Mouse (Mus musculus) ES-Bruce4 (cell line): Measurements from ENCODE around the gene Ikbkg. TPM values are rescaled to one million over a fixed set of nuclear protein-coding genes. Genes with fewer than 3 reads are reported as not detected.

ENCODE experiments used
- H3K27ac ChIP-seq: 2 replicates; pipeline ENCODE4 v1.5.1; 2012; ENCODE audit warnings: low read length, inconsistent platforms; ENCODE audit not compliant: insufficient read depth
- H3K27me3 ChIP-seq: 2 replicates; pipeline ENCODE4 v1.6.1; 2012; ENCODE audit warnings: mild to moderate bottlenecking, low read length, inconsistent platforms; ENCODE audit not compliant: control insufficient read depth, poor library complexity, insufficient read depth, severe bottlenecking
- H3K36me3 ChIP-seq: 2 replicates; pipeline ENCODE4 v1.6.1; 2012; ENCODE audit warnings: inconsistent platforms, mild to moderate bottlenecking, low read length, moderate library complexity; ENCODE audit not compliant: control insufficient read depth, poor library complexity, insufficient read depth, severe bottlenecking
- H3K4me1 ChIP-seq: one replicate; pipeline ENCODE4 v1.8.1; 2011; ENCODE audit warnings: low read length; ENCODE audit not compliant: control insufficient read depth, insufficient read depth
- H3K4me3 ChIP-seq: 2 replicates; pipeline ENCODE4 v1.5.1; 2011; ENCODE audit warnings: low read depth, mild to moderate bottlenecking, low read length
- H3K9ac ChIP-seq: 2 replicates; pipeline ENCODE4 v1.6.1; 2012; ENCODE audit warnings: low read depth, mild to moderate bottlenecking, inconsistent platforms; ENCODE audit not compliant: poor library complexity, severe bottlenecking
- H3K9me3 ChIP-seq: replicated peaks from 2 replicates; pipeline ENCODE4 v1.6.1; 2012; ENCODE audit warnings: mild to moderate bottlenecking, low read length, inconsistent platforms; ENCODE audit not compliant: control insufficient read depth, poor library complexity, insufficient read depth, severe bottlenecking
- CTCF ChIP-seq: IDR thresholded peaks from one replicate; pipeline ENCODE4 v1.8.1; 2011; ENCODE audit warnings: low read depth, low read length
- EP300 ChIP-seq: IDR thresholded peaks from 2 replicates; pipeline ENCODE4 v1.6.1; 2011; ENCODE audit warnings: low read depth, low read length; ENCODE audit not compliant: insufficient read depth
- POLR2A ChIP-seq: IDR thresholded peaks from one replicate; pipeline ENCODE4 v1.8.1; 2011; ENCODE audit warnings: low read length; ENCODE audit not compliant: insufficient read depth
- polyA plus RNA-seq: library from polyadenylated mRNA; stranded (reverse); fragments of >200 nt; gene quantifications from 2 replicates; pipeline ENCODE4 v1.2.4, GENCODE M21; 2011; ENCODE audit warnings: low read depth; ENCODE audit not compliant: missing spikeins, insufficient read depth, insufficient read length

Ikbkg gene
- polyA plus RNA-seq, 1 experiment = 20.5 TPM

GRCm38 (mm10) chrX:74413377-74413776 is 20.3 kb downstream of the Ikbkg start:
- Histone ChIP-seq H3K9me3 (no peaks in the 10 kb centered on the region), H3K27ac (no peak overlapping the region), H3K4me3 (no peak overlapping the region), H3K9ac (no peak overlapping the region), H3K27me3 (no peaks in the 10 kb centered on the region), H3K36me3 (no peaks in the 10 kb centered on the region), H3K4me1 (no peaks in the 10 kb centered on the region)
- TF ChIP-seq POLR2A (no peak), CTCF (peak; percentile 29)

- TF ChIP-seq POLR2A (no peak), CTCF (no peak), EP300 (no peak)
- Histone ChIP-seq H3K27ac (no peak overlapping the region), H3K4me1 (no peaks in the 10 kb centered on the region), H3K27me3 (no peaks in the 10 kb centered on the region), H3K9me3 (no peaks in the 10 kb centered on the region), H3K4me3 (no peak overlapping the region), H3K9ac (no peak overlapping the region), H3K36me3 (no peaks in the 10 kb centered on the region)
These were observed 31.4 kb downstream of the Ikbkg start for GRCm38 (mm10) chrX:74424443-74424842.

GRCm38 (mm10) chrX:74425195-74425594 is 32.1 kb downstream of the Ikbkg start:
- TF ChIP-seq POLR2A (no peak), EP300 (no peak), CTCF (no peak)
- H3K36me3 ChIP-seq = no peaks in the 10 kb centered on the region
- H3K27me3 ChIP-seq = no peaks in the 10 kb centered on the region
- no peaks in the 10 kb centered on the region for H3K9me3 ChIP-seq
- H3K27ac ChIP-seq = no peak overlapping the region; the same call in 1 of the 2 replicates
- H3K9ac ChIP-seq = no peak overlapping the region
- H3K4me1 ChIP-seq = no peaks in the 10 kb centered on the region
- H3K4me3 ChIP-seq = no peak overlapping the region

- H3K4me3 ChIP-seq = no peak overlapping the region
- H3K27me3 ChIP-seq = no peaks in the 10 kb centered on the region
- H3K27ac ChIP-seq = no peak overlapping the region
- no peaks in the 10 kb centered on the region for H3K4me1 ChIP-seq
- no peaks in the 10 kb centered on the region for H3K36me3 ChIP-seq
- no peak for TF ChIP-seq POLR2A
- TF ChIP-seq CTCF = no peak
- no peak for TF ChIP-seq EP300
- no peaks in the 10 kb centered on the region for H3K9me3 ChIP-seq
- H3K9ac ChIP-seq = no peak overlapping the region
These were observed 33.2 kb downstream of the Ikbkg start for GRCm38 (mm10) chrX:74426256-74426655.

GRCm38 (mm10) chrX:74427116-74427515 is 34.0 kb downstream of the Ikbkg start:
- Histone ChIP-seq H3K36me3 (no peaks in the 10 kb centered on the region), H3K9me3 (no peaks in the 10 kb centered on the region), H3K4me1 (no peaks in the 10 kb centered on the region), H3K9ac (no peak overlapping the region), H3K27me3 (no peaks in the 10 kb centered on the region), H3K4me3 (no peak overlapping the region), H3K27ac (no peak overlapping the region)
- TF ChIP-seq EP300 (no peak), CTCF (no peak)

GRCm38 (mm10) chrX:74428146-74428825 is 35.2 kb downstream of the Ikbkg start:
- peak overlapping the region; percentile 92 for H3K4me3 ChIP-seq
- H3K27me3 ChIP-seq = no peaks in the 10 kb centered on the region
- no peak overlapping the region for H3K27ac ChIP-seq
- H3K9ac ChIP-seq = peak overlapping the region; percentile 79
- TF ChIP-seq POLR2A (no peak), CTCF (no peak), EP300 (no peak)
- no peaks in the 10 kb centered on the region for H3K9me3 ChIP-seq
- H3K36me3 ChIP-seq = no peaks in the 10 kb centered on the region
- no peaks in the 10 kb centered on the region for H3K4me1 ChIP-seq
